Mouse (Mus musculus) lung, adult 10 weeks (tissue): ENCODE results near the gene Strbp. TPM values are rescaled to one million over a fixed set of nuclear protein-coding genes. Genes with fewer than 3 reads are reported as not detected.

ENCODE experiments used
- polyA plus RNA-seq: library from polyadenylated mRNA; stranded (reverse); fragments of 350-450 nt; fragmentation: Illumina TruSeq; extraction: RNeasy Lipid Tissue Mini Kit (QIAGEN cat#74804); gene quantifications from one replicate; pipeline ENCODE4 v1.2.3, GENCODE M21; 2014; ENCODE audit warnings: low read depth, low replicate concordance; ENCODE audit not compliant: insufficient read depth

Strbp gene
- polyA plus RNA-seq, result 8.7 TPM

GRCm38 (mm10) chr2:37703230-37703954, at the start of gene Strbp:
Gene Strbp, minus strand, starts transcription at chr2:37703859.

GRCm38 (mm10) chr2:37516030-37516710, 187.5 kb downstream of the Strbp start, which contains the start of gene Gpr21:
Gene Gpr21, plus strand, starts transcription at chr2:37516332.

GRCm38 (mm10) chr2:37442611-37443591, 260.8 kb downstream of the Strbp start, which contains the start of the genes Zbtb26, Zbtb6 and Rabgap1:
Gene Zbtb26, minus strand, starts transcription at chr2:37443135.
Gene Zbtb6, minus strand, starts transcription at chr2:37443171.
Gene Rabgap1, plus strand, starts transcription at chr2:37443279.

Other genes starting within 250 kb of the Strbp start
- 0.22 TPM for gene Gpr21, start 187.5 kb downstream of the Strbp start, polyA plus RNA-seq
- 0.38 TPM for gene Crb2, start 72.4 kb upstream of the Strbp start, polyA plus RNA-seq